Mouse (Mus musculus) forebrain, embryonic 14.5 days (tissue): ENCODE data around the gene Ppt2. TPM values are rescaled to one million over a fixed set of nuclear protein-coding genes. Genes with fewer than 3 reads are reported as not detected.
A peak's percentile ranks its signal among the peaks of the same experiment; 100 is the strongest.

ENCODE experiments used
- ATAC-seq: fragments of 200-750 bp; cut with Nextera tagmentation; 2 replicates; pipeline ENCODE4 v1.8.0; 2017; ENCODE audit warnings: mild to moderate bottlenecking, moderate library complexity
- DNase-seq: peaks from one replicate; pipeline ENCODE4 v3.0.0-alpha.2; 2015; ENCODE audit warnings: low spot score
- H3K27ac ChIP-seq: fragments of 300-500 bp; sonication (generic); 2 replicates; pipeline ENCODE4 v1.5.1; 2014; ENCODE audit warnings: low read depth, mild to moderate bottlenecking, control low read depth, low read length, moderate library complexity
- H3K27me3 ChIP-seq: fragments of 300-500 bp; sonication (generic); replicated peaks from 2 replicates; pipeline ENCODE4 v1.6.1; 2014; ENCODE audit warnings: low read length, control low read depth, mixed read lengths; ENCODE audit not compliant: control insufficient read depth, insufficient read depth
- H3K36me3 ChIP-seq: fragments of 300-500 bp; sonication (generic); 2 replicates; pipeline ENCODE4 v1.6.1; 2014; ENCODE audit warnings: low read length, control low read depth; ENCODE audit not compliant: control insufficient read depth, insufficient read depth
- H3K4me1 ChIP-seq: fragments of 300-500 bp; sonication (generic); 2 replicates; pipeline ENCODE4 v1.6.1; 2014; ENCODE audit warnings: antibody characterized with exemption, low read length, control low read depth; ENCODE audit not compliant: control insufficient read depth, insufficient read depth
- H3K4me2 ChIP-seq: fragments of 300-500 bp; sonication (generic); 2 replicates; pipeline ENCODE4 v1.6.1; 2014; ENCODE audit warnings: mild to moderate bottlenecking, control low read depth, low read length
- H3K4me3 ChIP-seq: fragments of 300-500 bp; sonication (generic); 2 replicates; pipeline ENCODE4 v1.5.1; 2014; ENCODE audit warnings: low read depth, low read length, control low read depth
- H3K9ac ChIP-seq: fragments of 300-500 bp; sonication (generic); 2 replicates; pipeline ENCODE4 v1.6.1; 2014; ENCODE audit warnings: mild to moderate bottlenecking, low read length, control low read depth, moderate library complexity
- H3K9me3 ChIP-seq: fragments of 300-500 bp; sonication (generic); replicated peaks from 2 replicates; pipeline ENCODE4 v1.6.1; 2016; ENCODE audit warnings: low read length, control low read depth, mixed read lengths; ENCODE audit not compliant: control insufficient read depth
- WGBS: fragments of 180-500 bp; shearing (Covaris S2); extraction: QIAGEN DNeasy Blood & Tissue Kit; methylation state at CpG from one replicate; pipeline ENCODE4 v1.1.7; 2014; 5-methylcytosine and 5-hydroxymethylcytosine counted together
- polyA plus RNA-seq: library from polyadenylated mRNA; unstranded; fragments of >200 nt; fragmentation: Nextera tagmentation; extraction: Ambion mirVana; gene quantifications from 2 replicates; pipeline ENCODE4 v1.2.1, GENCODE M21; 2014

Ppt2 gene
- polyA plus RNA-seq, 1 experiment from 2014 or later, result 23.8 TPM

DNA sequence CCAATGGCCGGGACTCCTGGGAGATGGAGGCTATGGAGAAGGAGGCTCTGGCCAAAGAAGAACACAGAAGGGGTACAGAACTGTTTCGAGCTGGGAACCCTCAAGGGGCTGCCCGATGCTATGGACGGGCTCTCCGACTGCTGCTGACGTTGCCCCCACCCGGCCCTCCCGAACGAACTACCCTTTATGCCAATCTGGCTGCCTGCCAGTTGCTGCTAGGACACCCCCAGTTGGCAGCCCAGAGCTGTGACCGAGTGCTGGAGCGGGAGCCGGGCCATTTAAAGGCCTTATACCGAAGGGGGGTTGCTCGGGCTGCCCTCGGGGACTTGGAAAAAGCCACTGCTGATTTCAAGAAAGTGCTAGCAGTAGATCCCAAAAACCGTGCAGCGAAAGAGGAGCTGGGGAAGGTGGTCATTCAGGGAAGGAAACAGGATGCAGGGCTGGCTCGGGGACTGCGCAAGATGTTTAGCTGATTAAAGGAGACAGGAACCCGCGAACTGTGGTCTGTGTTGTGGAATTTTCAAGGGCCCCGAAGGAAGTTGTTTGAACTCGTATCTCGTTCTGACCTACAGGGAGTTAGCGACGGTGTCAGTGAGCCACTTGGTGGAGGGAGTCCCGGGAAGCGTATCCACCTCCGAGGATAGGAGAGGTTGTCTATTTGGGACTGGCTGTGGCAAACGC is 17.7 kb upstream of the Ppt2 start:
- H3K27ac ChIP-seq, result no peak overlapping the region
- 87% methylated on average over 30 of the region's 30 CpGs for WGBS
- H3K9me3 ChIP-seq, result no peaks in the 10 kb centered on the region
- H3K36me3 ChIP-seq, result peaks cover 21% of the 10 kb centered on the region
- H3K4me3 ChIP-seq, result no peak overlapping the region
- peaks cover 17% of the 10 kb centered on the region for H3K4me1 ChIP-seq
- peak overlapping the region; percentile 30; the same call in 1 of the 2 replicates for H3K4me2 ChIP-seq
- ATAC-seq (no peak), DNase-seq (no peak)
- no peak overlapping the region for H3K9ac ChIP-seq
- no peaks in the 10 kb centered on the region for H3K27me3 ChIP-seq

DNA sequence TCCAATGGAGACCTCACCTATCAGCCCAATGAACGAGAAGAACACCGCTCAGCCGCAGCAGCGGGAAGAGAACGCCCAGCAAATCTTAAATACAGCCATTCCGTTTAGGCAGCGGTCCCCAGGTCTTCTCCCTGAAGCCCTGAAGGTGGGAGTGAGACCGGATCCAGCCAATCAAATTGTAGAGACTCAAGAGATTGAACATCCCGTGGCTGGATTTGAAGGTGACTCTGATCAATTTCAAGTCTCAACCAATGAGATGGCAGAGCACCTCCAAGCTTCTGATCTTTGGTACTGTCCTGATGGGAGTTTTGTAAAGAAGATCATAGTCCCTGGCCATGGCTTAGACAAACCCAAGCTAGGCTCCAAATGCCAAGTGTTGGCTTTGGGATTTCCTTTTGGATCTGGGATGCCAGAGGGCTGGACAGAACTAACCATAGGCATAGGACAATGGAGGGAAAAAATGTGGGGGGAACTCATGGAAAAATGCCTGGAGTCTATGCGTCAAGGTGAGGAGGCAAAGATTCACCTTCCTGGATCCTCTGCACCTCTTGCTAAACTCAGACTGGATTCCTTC is 17.0 kb upstream of the Ppt2 start:
- no peak overlapping the region for H3K27ac ChIP-seq
- H3K27me3 ChIP-seq, result no peaks in the 10 kb centered on the region
- H3K4me2 ChIP-seq, result peak overlapping the region; percentile 73
- H3K4me1 ChIP-seq, result peaks cover 17% of the 10 kb centered on the region
- no peak for DNase-seq
- peak overlapping the region; percentile 71 for H3K9ac ChIP-seq
- peaks cover 14% of the 10 kb centered on the region for H3K36me3 ChIP-seq
- H3K4me3 ChIP-seq, result peak overlapping the region; percentile 52
- no peaks in the 10 kb centered on the region for H3K9me3 ChIP-seq
- 51% methylated on average over 10 of the region's 10 CpGs for WGBS
- ATAC-seq, result no peak

DNA sequence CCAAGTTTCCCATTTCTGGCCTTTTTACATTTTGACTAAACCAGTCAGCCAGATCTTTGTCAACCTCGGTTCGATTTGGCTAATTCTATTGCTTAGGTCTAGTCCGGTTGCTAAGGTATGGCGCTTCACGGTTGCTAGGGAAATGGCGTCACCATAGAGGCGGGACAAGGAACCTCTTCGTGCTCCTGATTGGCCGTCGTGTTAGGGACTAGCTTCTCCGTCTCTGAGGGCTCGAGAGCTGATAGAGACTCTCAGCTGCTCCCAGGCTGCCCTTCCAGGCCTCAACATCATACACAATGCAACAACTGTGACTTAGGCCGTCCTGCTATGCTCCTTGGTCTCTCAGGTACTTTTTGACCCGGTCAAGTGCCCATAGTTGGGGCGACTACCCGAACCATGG is 16.3 kb upstream of the Ppt2 start, which contains the start of gene Fkbpl:
TSS of gene Fkbpl (plus strand) at position 157 of the 400 bp plus-strand sequence.
- ATAC-seq, result peak; percentile 80
- Histone ChIP-seq H3K27ac (peak within 1 kb of the TSS; percentile 49; the same call in 1 of the 2 replicates), H3K4me3 (peak within 1 kb of the TSS; percentile 52), H3K9me3 (no peaks in the 10 kb centered on the region), H3K4me2 (peak within 1 kb of the TSS; percentile 73), H3K4me1 (peaks cover 21% of the 10 kb centered on the region), H3K9ac (peak within 1 kb of the TSS; percentile 71), H3K36me3 (peaks cover 8% of the 10 kb centered on the region), H3K27me3 (no peaks in the 10 kb centered on the region)
- WGBS, result 1% methylated on average over 16 of the region's 16 CpGs
- peak; percentile 99 for DNase-seq

DNA sequence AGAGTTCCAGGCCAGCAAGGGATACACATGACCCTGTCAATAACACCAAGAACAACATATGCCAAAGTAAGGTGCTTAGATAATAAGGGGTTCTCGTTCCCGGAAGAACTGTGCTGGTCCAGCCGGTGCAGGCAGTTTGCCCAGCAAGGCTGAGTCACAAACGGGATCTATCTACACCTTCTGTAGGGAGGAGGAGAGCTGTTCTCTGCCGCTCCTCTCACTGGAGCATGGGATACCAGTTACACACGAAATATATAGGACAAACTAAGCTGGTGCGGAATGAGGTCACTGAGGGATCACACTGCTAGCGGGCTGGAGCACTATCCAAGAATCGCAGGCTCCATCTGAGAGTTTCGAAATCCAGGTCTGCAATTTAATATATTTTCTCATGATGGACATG is 15.6 kb upstream of the Ppt2 start:
- Histone ChIP-seq H3K9me3 (no peaks in the 10 kb centered on the region), H3K27me3 (no peaks in the 10 kb centered on the region), H3K9ac (no peak overlapping the region), H3K27ac (no peak overlapping the region), H3K4me2 (no peak overlapping the region), H3K36me3 (peaks cover 1% of the 10 kb centered on the region), H3K4me1 (peaks cover 21% of the 10 kb centered on the region), H3K4me3 (no peak overlapping the region)
- ATAC-seq (no peak), DNase-seq (no peak)
- 86% methylated on average over 10 of the region's 10 CpGs for WGBS

DNA sequence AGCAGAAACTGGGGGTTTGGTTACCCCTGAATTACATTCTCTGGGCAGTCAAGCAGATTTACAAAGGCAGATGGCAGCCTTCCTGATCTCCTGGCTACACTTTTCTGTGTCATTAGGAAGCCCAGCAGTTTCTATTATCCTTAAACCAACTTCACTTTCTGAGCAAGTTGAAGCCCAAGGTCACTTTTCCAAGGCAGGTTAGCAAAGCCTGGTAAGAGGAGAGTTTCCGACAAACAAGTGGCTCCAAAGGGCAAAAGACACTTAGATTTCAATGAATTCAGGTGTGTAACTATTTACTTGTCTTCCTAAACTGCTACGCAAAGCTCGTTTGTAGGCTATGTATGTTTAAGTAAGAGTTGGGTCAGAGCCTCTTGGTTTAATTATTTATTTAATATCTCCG is 15.1 kb upstream of the Ppt2 start:
- Histone ChIP-seq H3K9ac (no peak overlapping the region), H3K36me3 (no peaks in the 10 kb centered on the region), H3K9me3 (no peaks in the 10 kb centered on the region), H3K27ac (no peak overlapping the region), H3K4me3 (no peak overlapping the region), H3K4me1 (peaks cover 21% of the 10 kb centered on the region), H3K27me3 (no peaks in the 10 kb centered on the region), H3K4me2 (no peak overlapping the region)
- DNase-seq (no peak), ATAC-seq (no peak)
- WGBS, result 90% methylated on average over 4 of the region's 4 CpGs

DNA sequence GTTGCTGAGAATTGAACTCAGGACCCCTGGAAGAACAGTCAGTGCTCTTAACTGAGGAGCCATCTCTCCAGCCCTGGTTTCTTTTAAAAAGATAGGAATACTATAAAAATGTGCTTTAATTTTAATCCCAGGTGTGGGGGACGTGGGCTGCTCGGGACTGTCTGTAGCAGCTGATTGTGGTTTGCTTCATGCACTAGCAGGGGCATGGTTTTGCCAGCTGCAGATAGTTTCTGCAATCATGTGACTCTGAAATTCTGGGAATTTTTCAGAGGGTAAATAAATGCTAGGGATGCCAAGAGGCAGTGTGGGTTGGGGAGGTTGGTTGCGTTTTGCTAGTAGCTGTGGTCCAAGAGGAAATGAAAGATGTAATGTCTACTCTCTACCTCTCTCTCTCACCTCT is 13.6 kb upstream of the Ppt2 start:
- H3K9me3 ChIP-seq, result no peaks in the 10 kb centered on the region
- no peaks in the 10 kb centered on the region for H3K27me3 ChIP-seq
- WGBS, result 84% methylated on average over 3 of the region's 3 CpGs
- H3K27ac ChIP-seq, result no peak overlapping the region; the same call in 1 of the 2 replicates
- DNase-seq, result no peak
- no peaks in the 10 kb centered on the region for H3K36me3 ChIP-seq
- H3K4me3 ChIP-seq, result no peak overlapping the region
- no peak overlapping the region for H3K4me2 ChIP-seq
- no peak for ATAC-seq
- H3K4me1 ChIP-seq, result peaks cover 14% of the 10 kb centered on the region
- no peak overlapping the region for H3K9ac ChIP-seq

DNA sequence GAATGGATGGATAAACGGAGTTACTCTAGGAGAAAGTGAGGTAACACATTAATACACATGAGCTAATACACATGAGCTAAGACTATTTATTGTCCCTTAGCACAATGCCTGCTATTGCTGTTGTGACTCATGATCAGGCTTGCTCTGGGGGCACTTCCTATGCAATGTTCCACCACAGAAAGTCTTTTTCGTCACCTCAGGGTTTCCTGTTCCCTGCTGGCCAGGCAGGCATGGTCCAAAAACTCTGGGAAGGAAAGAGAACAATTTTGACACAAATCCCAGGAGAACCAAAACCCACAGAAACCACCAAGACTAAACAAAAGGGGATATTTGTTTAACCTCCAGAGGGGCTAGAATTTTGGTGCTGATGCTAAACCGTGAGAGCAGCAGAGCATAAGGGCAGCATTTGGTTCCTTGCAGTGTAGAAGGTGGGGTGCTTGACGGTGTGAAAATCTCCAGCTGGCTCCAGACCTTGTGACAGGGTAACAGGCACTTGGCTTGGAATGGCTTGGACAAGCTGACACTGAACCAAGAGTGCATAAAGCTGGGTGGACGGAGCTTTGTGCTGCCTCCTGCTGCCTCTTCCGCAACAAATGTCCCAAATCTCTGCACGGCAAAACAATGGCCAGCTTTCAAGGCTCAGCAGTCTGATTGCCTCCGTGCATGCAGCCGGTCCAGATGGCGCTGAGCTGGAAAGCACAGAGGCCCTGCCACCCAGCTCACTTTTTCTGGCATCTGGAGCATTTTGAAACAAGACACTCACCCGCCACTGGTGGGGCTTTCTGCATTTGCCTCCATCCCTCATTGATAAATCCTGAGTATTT is 12.7 kb upstream of the Ppt2 start:
- peaks cover 14% of the 10 kb centered on the region for H3K4me1 ChIP-seq
- 10% methylated on average over 11 of the region's 11 CpGs for WGBS
- H3K4me3 ChIP-seq, result no peak overlapping the region
- peak overlapping the region; percentile 45; the same call in 1 of the 2 replicates for H3K9ac ChIP-seq
- H3K4me2 ChIP-seq, result peak overlapping the region; percentile 5; the same call in 1 of the 2 replicates
- no peaks in the 10 kb centered on the region for H3K27me3 ChIP-seq
- no peaks in the 10 kb centered on the region for H3K9me3 ChIP-seq
- ATAC-seq, result peak; percentile 51
- H3K27ac ChIP-seq, result peak overlapping the region; percentile 86
- peak; percentile 74 for DNase-seq
- no peaks in the 10 kb centered on the region for H3K36me3 ChIP-seq

DNA sequence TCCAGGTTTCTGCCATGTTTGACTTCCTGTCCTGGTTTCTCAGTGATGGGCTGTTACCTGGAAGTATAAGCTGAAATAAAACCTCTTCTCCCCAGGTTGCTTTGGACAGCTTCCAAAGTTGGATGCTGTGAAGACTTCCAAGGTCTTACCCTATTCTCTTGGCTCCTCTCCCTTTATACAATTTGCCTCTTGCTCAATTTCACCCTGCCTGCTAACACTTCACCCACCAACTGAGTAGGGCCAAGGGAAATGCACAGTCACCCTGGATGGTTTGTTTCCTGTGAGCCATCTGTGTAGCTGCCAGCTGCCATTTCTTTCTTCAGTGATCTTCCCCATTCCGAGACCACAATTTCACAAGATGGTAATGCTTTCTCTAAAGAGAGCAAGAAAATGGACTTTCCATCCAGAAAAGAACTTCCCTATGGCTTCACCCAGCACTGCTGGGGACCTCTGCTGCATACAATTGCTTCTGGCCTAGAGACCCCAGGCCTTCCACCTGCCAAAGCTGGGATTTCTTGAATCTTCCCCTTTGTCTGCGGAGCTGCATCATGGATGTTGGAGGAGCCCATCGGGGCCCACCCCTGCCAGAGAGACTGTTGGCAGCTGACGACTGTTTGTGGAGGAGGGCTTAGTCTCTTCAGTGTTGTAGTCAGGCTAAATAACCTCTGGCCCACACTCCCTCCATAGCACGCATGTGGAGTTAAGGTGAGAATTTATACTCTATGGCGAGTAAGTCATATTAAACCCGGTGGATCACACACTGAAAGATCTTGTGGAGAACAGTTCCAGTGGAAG is 11.3 kb upstream of the Ppt2 start:
- no peak overlapping the region for H3K4me2 ChIP-seq
- H3K9me3 ChIP-seq, result no peaks in the 10 kb centered on the region
- H3K27ac ChIP-seq, result peak overlapping the region; percentile 21; the same call in 1 of the 2 replicates
- no peak for DNase-seq
- H3K27me3 ChIP-seq, result no peaks in the 10 kb centered on the region
- H3K4me3 ChIP-seq, result no peak overlapping the region
- no peaks in the 10 kb centered on the region for H3K36me3 ChIP-seq
- ATAC-seq, result no peak
- no peak overlapping the region for H3K9ac ChIP-seq
- peaks cover 6% of the 10 kb centered on the region for H3K4me1 ChIP-seq
- WGBS, result 81% methylated on average over 7 of the region's 7 CpGs
